Mouse (Mus musculus): ENCODE data around the gene Flt1. TPM values are rescaled to one million over a fixed set of nuclear protein-coding genes. Genes with fewer than 3 reads are reported as not detected.
"Not testable (repeated sequence)": the region's sequence is repeated elsewhere in the genome, so short reads cannot be mapped to it uniquely, and the experiment has no call there.

Gene Flt1
- polyA plus RNA-seq, 1 experiment from 2014 or later: 11.2 TPM

DNA sequence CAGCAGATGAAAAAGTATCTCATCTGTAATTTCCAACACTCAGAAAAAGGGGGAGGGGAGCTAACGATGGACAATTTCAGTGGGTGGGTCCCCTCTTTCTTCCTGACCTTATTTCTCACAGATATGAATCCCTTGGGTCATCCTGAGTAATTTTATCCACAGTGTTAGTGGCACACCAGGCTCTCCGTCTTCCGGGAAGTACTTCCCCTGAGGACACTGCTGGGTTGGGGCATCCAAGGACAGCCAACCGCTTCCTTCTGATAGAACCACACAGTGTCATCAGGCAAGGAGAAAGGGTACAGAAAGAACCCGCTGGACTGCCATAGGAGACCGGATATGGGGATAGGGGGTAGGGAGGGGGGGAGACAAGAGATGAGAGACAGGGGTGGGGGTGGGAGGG, 111.2 kb downstream of the Flt1 start:
- DNase-seq (ENCODE audit: low spot score, missing footprints): peak; percentile 4
- Histone ChIP-seq H3K27ac (ENCODE audit: low read depth, low read length) (no peak overlapping the region), H3K4me1 (ENCODE audit: control insufficient read depth, insufficient read depth, low read length) (no peaks in the 10 kb centered on the region), H3K36me3 (ENCODE audit: control insufficient read depth, insufficient read depth, low read length) (no peaks in the 10 kb centered on the region), H3K9me3 (ENCODE audit: control insufficient read depth, low read length) (no peaks in the 10 kb centered on the region), H3K9ac (ENCODE audit: low read length) (no peak overlapping the region), H3K27me3 (ENCODE audit: control insufficient read depth, insufficient read depth, low read length) (no peaks in the 10 kb centered on the region), H3K4me3 (ENCODE audit: low read depth, low read length) (no peak overlapping the region), H3K4me2 (no peak overlapping the region)
- 82% methylated on average over 6 of the region's 6 CpGs for WGBS
- ATAC-seq (ENCODE audit: low FRiP score): no peak

DNA sequence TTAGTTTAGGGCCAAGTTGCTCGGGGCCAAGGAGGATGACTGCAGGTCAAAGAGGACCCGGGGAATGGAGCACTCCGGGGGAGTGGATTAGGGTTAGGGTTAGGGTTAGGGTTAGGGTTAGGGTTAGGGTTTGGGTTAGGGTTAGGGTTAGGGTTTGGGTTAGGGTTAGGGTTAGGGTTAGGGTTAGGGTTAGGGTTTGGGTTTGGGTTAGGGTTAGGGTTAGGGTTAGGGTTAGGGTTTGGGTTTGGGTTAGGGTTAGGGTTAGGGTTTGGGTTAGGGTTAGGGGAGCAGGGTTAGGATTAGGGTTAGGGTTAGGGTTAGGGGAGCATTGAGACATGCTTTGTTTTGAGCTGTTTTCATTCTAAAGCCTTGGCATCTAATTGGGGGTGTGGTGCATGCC, 114.5 kb downstream of the Flt1 start:
- not testable (repeated sequence) for H3K4me2 ChIP-seq; H3K36me3 ChIP-seq (ENCODE audit: control insufficient read depth, insufficient read depth, low read length); H3K4me3 ChIP-seq (ENCODE audit: low read depth, low read length); ATAC-seq (ENCODE audit: low FRiP score); DNase-seq (ENCODE audit: low spot score, missing footprints); H3K4me1 ChIP-seq (ENCODE audit: control insufficient read depth, insufficient read depth, low read length); H3K27ac ChIP-seq (ENCODE audit: low read depth, low read length); H3K27me3 ChIP-seq (ENCODE audit: control insufficient read depth, insufficient read depth, low read length); H3K9me3 ChIP-seq (ENCODE audit: control insufficient read depth, low read length); H3K9ac ChIP-seq (ENCODE audit: low read length)
- 78% methylated on average over 3 of the region's 3 CpGs for WGBS

- DNase-seq (ENCODE audit: low spot score, missing footprints): no peak
- no peak overlapping the region for H3K9ac ChIP-seq (ENCODE audit: low read length)
- no peaks in the 10 kb centered on the region for H3K9me3 ChIP-seq (ENCODE audit: control insufficient read depth, low read length)
- no peak overlapping the region for H3K4me2 ChIP-seq
- no peaks in the 10 kb centered on the region for H3K4me1 ChIP-seq (ENCODE audit: control insufficient read depth, insufficient read depth, low read length)
- no peak overlapping the region for H3K4me3 ChIP-seq (ENCODE audit: low read depth, low read length)
- no peak for ATAC-seq (ENCODE audit: low FRiP score)
- H3K36me3 ChIP-seq (ENCODE audit: control insufficient read depth, insufficient read depth, low read length): no peaks in the 10 kb centered on the region
- H3K27me3 ChIP-seq (ENCODE audit: control insufficient read depth, insufficient read depth, low read length): no peaks in the 10 kb centered on the region
- 83% methylated on average over 13 of the region's 13 CpGs for WGBS
- H3K27ac ChIP-seq (ENCODE audit: low read depth, low read length): no peak overlapping the region
Measured at GRCm38 (mm10) chr5:147607256-147607975, 118.4 kb downstream of the Flt1 start.

- WGBS: 93% methylated on average over 13 of the region's 13 CpGs
- DNase-seq (ENCODE audit: low spot score, missing footprints) (no peak), ATAC-seq (ENCODE audit: low FRiP score) (no peak)
- H3K4me1 ChIP-seq (ENCODE audit: control insufficient read depth, insufficient read depth, low read length): no peaks in the 10 kb centered on the region
- no peak overlapping the region for H3K27ac ChIP-seq (ENCODE audit: low read depth, low read length)
- no peaks in the 10 kb centered on the region for H3K27me3 ChIP-seq (ENCODE audit: control insufficient read depth, insufficient read depth, low read length)
- no peaks in the 10 kb centered on the region for H3K36me3 ChIP-seq (ENCODE audit: control insufficient read depth, insufficient read depth, low read length)
- H3K9me3 ChIP-seq (ENCODE audit: control insufficient read depth, low read length): no peaks in the 10 kb centered on the region
- no peak overlapping the region for H3K4me2 ChIP-seq
- no peak overlapping the region for H3K9ac ChIP-seq (ENCODE audit: low read length)
- H3K4me3 ChIP-seq (ENCODE audit: low read depth, low read length): no peak overlapping the region
Measured at GRCm38 (mm10) chr5:147606751-147607150, 119.1 kb downstream of the Flt1 start.

DNA sequence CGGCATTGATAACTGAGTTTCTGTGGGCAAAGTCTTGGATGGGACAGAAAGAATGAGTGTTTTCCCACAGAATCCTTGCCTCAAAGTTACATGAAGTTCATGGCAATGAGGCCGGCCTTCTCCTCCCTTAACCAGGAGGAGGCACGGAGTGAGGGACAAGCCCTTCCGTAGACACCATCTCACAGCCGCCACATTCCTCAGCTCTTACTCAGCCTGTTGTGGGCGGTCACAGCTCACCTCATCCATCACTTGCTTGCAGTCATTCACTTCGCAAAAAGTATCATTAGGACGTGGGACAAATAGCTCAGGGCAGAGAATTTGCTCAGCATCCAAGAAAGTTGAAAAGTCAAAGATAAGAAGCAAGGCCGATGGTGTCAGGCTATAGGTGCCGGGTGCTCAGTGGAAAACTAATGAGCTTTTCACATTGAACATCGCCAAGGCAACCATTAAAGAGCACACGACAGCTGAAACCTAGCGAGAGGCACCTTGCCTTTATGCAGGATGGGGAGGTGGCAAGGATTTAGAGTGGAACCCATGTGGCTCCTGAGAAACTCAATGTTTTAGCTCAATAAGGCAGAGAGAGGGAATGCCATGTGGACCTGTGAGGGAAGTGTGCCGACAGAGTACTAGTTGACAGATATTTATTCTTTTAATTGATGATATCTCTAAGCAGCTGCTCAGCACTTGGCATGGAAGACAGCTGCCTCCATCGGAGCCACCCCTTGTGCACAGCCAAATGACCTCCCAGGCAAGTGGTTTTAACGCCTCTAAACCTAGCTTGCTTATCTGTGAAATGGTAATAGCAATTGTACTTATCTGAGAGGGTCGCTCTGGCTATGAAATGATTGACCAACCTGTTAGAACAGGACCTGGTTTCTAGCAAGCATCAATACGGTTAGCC, 124.1 kb downstream of the Flt1 start:
- no peaks in the 10 kb centered on the region for H3K36me3 ChIP-seq (ENCODE audit: control insufficient read depth, insufficient read depth, low read length)
- H3K4me1 ChIP-seq (ENCODE audit: control insufficient read depth, insufficient read depth, low read length): no peaks in the 10 kb centered on the region
- DNase-seq (ENCODE audit: low spot score, missing footprints): no peak
- no peaks in the 10 kb centered on the region for H3K27me3 ChIP-seq (ENCODE audit: control insufficient read depth, insufficient read depth, low read length)
- ATAC-seq (ENCODE audit: low FRiP score): no peak
- no peak overlapping the region for H3K4me2 ChIP-seq
- WGBS: 83% methylated on average over 18 of the region's 18 CpGs
- no peaks in the 10 kb centered on the region for H3K9me3 ChIP-seq (ENCODE audit: control insufficient read depth, low read length)
- H3K4me3 ChIP-seq (ENCODE audit: low read depth, low read length): no peak overlapping the region
- no peak overlapping the region for H3K27ac ChIP-seq (ENCODE audit: low read depth, low read length)
- H3K9ac ChIP-seq (ENCODE audit: low read length): no peak overlapping the region

DNA sequence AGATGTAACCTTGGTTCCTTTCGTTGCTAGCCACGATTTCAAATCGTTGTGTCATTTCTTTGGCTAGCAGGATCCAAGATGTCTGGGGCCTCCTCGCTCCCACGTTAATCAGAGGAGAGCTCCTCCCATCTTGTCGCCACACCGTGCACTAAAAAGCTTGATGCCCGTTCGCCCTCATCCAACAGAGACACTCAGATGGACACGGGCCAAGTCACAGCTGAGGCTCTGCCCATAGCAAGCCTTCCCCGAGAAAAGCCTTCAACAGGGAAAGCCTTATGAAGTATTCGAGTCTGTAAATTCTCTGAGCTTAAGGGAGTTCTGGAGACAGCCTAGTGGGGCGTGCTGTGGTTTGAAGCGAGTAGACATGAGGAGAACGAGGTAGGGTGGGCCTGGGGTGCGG, 128.0 kb downstream of the Flt1 start:
- WGBS: 91% methylated on average over 16 of the region's 16 CpGs
- no peaks in the 10 kb centered on the region for H3K9me3 ChIP-seq (ENCODE audit: control insufficient read depth, low read length)
- no peak for DNase-seq (ENCODE audit: low spot score, missing footprints)

DNA sequence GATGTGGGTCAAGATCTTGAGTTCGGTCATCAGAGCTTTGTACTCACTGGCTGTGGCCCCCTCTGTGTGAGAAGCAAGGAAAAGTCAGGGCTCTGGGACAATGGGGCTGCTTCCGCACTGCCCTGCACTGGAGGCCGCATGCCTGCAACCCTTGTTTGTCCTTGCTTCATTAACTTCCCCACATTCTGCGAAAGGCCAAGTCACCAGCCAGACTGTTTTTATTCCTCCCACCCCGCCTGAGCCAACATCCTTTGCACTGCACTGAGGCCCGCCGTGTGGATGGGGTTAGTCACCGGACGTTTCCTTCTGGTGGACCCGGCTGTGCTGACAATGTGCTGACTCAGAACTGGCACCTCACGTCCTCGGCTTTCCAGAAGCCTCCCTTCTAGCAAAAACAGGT, 136.0 kb downstream of the Flt1 start:
- H3K4me3 ChIP-seq (ENCODE audit: low read depth, low read length): no peak overlapping the region
- no peak overlapping the region for H3K4me2 ChIP-seq
- DNase-seq (ENCODE audit: low spot score, missing footprints) (no peak), ATAC-seq (ENCODE audit: low FRiP score) (no peak)
- no peak overlapping the region for H3K27ac ChIP-seq (ENCODE audit: low read depth, low read length)
- H3K9ac ChIP-seq (ENCODE audit: low read length): no peak overlapping the region
- H3K27me3 ChIP-seq (ENCODE audit: control insufficient read depth, insufficient read depth, low read length): no peaks in the 10 kb centered on the region
- no peaks in the 10 kb centered on the region for H3K9me3 ChIP-seq (ENCODE audit: control insufficient read depth, low read length)
- H3K4me1 ChIP-seq (ENCODE audit: control insufficient read depth, insufficient read depth, low read length): no peaks in the 10 kb centered on the region
- H3K36me3 ChIP-seq (ENCODE audit: control insufficient read depth, insufficient read depth, low read length): no peaks in the 10 kb centered on the region
- 74% methylated on average over 12 of the region's 12 CpGs for WGBS

More for the DNA sequence above, 128.0 kb downstream of the Flt1 start:
- Histone ChIP-seq H3K27me3 (ENCODE audit: control insufficient read depth, insufficient read depth, low read length) (no peaks in the 10 kb centered on the region), H3K36me3 (ENCODE audit: control insufficient read depth, insufficient read depth, low read length) (no peaks in the 10 kb centered on the region), H3K4me3 (ENCODE audit: low read depth, low read length) (no peak overlapping the region), H3K4me1 (ENCODE audit: control insufficient read depth, insufficient read depth, low read length) (no peaks in the 10 kb centered on the region), H3K27ac (ENCODE audit: low read depth, low read length) (no peak overlapping the region), H3K9ac (ENCODE audit: low read length) (no peak overlapping the region), H3K4me2 (no peak overlapping the region)
- no peak for ATAC-seq (ENCODE audit: low FRiP score)

DNA sequence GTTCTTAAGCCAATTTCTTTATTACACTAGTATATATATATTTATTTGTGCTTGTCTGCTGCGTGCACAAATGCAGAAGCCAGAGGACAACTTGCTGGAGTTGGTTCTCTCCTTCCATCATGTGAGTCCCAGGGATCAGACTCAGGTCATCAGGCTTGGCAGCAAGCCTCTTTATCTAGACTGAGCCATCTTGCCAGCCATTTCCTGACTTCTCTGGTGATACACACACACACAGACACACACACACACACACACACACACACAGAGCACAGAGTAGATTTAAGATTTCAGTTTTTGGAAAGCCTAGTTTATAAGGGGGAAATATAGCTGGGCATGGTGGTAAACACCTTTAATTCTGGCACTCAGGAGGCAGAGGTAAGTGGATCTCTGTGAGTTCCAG, 140.7 kb downstream of the Flt1 start:
- WGBS: 79% methylated on average over 1 of the region's 1 CpGs

GRCm38 (mm10) chr5:147584648-147585047, 141.2 kb downstream of the Flt1 start:
- no peak for ATAC-seq (ENCODE audit: low FRiP score)
- no peak overlapping the region for H3K4me2 ChIP-seq
- no peak for DNase-seq (ENCODE audit: low spot score, missing footprints)
- H3K27me3 ChIP-seq (ENCODE audit: control insufficient read depth, insufficient read depth, low read length): no peaks in the 10 kb centered on the region
- no peak overlapping the region for H3K27ac ChIP-seq (ENCODE audit: low read depth, low read length)
- 82% methylated on average over 9 of the region's 9 CpGs for WGBS
- no peak overlapping the region for H3K9ac ChIP-seq (ENCODE audit: low read length)
- no peaks in the 10 kb centered on the region for H3K9me3 ChIP-seq (ENCODE audit: control insufficient read depth, low read length)
- H3K36me3 ChIP-seq (ENCODE audit: control insufficient read depth, insufficient read depth, low read length): no peaks in the 10 kb centered on the region
- no peaks in the 10 kb centered on the region for H3K4me1 ChIP-seq (ENCODE audit: control insufficient read depth, insufficient read depth, low read length)
- no peak overlapping the region for H3K4me3 ChIP-seq (ENCODE audit: low read depth, low read length)

More for the DNA sequence above, 140.7 kb downstream of the Flt1 start:
- DNase-seq (ENCODE audit: low spot score, missing footprints): no peak
- Histone ChIP-seq H3K9me3 (ENCODE audit: control insufficient read depth, low read length) (no peaks in the 10 kb centered on the region), H3K9ac (ENCODE audit: low read length) (no peak overlapping the region), H3K27ac (ENCODE audit: low read depth, low read length) (no peak overlapping the region), H3K36me3 (ENCODE audit: control insufficient read depth, insufficient read depth, low read length) (no peaks in the 10 kb centered on the region), H3K4me1 (ENCODE audit: control insufficient read depth, insufficient read depth, low read length) (no peaks in the 10 kb centered on the region), H3K4me3 (ENCODE audit: low read depth, low read length) (no peak overlapping the region), H3K27me3 (ENCODE audit: control insufficient read depth, insufficient read depth, low read length) (no peaks in the 10 kb centered on the region), H3K4me2 (no peak overlapping the region)
- no peak for ATAC-seq (ENCODE audit: low FRiP score)
